9 mouse cellular contexts compared by ENCODE assay signal in the genomic region with DNA sequence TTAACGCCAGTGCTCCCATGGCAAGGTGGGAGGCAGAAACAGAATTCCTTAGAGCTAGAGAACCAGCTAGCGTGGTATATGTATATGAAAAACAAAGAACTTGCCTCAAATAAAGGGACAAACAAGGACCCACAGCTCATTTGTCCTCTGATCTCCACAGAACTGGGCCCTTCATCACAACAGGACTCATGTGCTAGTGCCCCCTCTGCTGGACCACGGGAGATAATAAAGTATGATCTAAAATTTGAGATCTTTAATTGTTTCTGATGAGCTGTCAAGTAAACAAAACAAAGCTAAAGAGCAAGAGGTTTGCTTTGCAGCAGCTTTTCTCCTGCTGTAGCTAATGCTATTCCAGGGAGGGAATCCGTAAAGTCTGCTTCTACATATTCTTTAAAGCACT. TPM values are rescaled to one million over a fixed set of nuclear protein-coding genes. Genes with fewer than 3 reads are reported as not detected.
DNase-seq lines count a peak whose midpoint lies in the region; ATAC-seq and TF ChIP-seq lines count a peak whose summit lies in the region.
"Had no signal": no experiment of that assay in that cellular context is flagged by ENCODE, and none has a peak within 500 bp of the region (broad histone marks: within the 10 kb centered on the region; RNA-seq: fewer than 3 reads in every experiment).

No protein-coding gene starts in this region.

- no peak for TF ChIP-seq EP300 in ES-Bruce4 (IDR thresholded peaks at IDR 0.05; ENCODE audit: insufficient read depth, low read depth, low read length)

- H3K9me3 ChIP-seq in kidney, embryonic 14.5 days (ENCODE audit: control insufficient read depth, low read length) = no peaks in the 10 kb centered on the region
- H3K9me3 ChIP-seq in ES-Bruce4 (replicated peaks; ENCODE audit: control insufficient read depth, insufficient read depth, low read length, poor library complexity, severe bottlenecking) = no peaks in the 10 kb centered on the region
- H3K9me3 ChIP-seq in lung, embryonic 16.5 days (ENCODE audit: control insufficient read depth, low read length) = no peaks in the 10 kb centered on the region
- no peaks in the 10 kb centered on the region for H3K9me3 ChIP-seq in neural tube, embryonic 15.5 days (replicated peaks)

- no peaks in the 10 kb centered on the region for H3K4me1 ChIP-seq in cerebellum, adult 2 months (ENCODE audit: control insufficient read depth, insufficient read depth, low read length)
- no peaks in the 10 kb centered on the region for H3K4me1 ChIP-seq in kidney, embryonic 14.5 days (ENCODE audit: control insufficient read depth, insufficient read depth, low read length)
- H3K4me1 ChIP-seq in ES-Bruce4 (ENCODE audit: control insufficient read depth, insufficient read depth, low read length) = no peaks in the 10 kb centered on the region
- peaks cover 4% of the 10 kb centered on the region; the same call in 1 of the 2 replicates for H3K4me1 ChIP-seq in lung, embryonic 16.5 days (replicated peaks; ENCODE audit: control insufficient read depth, insufficient read depth, low read length)
- H3K4me1 ChIP-seq in neural tube, embryonic 15.5 days = no peaks in the 10 kb centered on the region

- no peak overlapping the region for H3K27ac ChIP-seq in cerebellum, adult 2 months (ENCODE audit: insufficient read depth, low read length)
- no peak overlapping the region for H3K27ac ChIP-seq in kidney, embryonic 14.5 days (ENCODE audit: low read depth, low read length)
- no peak overlapping the region for H3K27ac ChIP-seq in ES-Bruce4 (ENCODE audit: insufficient read depth, low read length)
- H3K27ac ChIP-seq in lung, embryonic 16.5 days (ENCODE audit: low read length) = no peak overlapping the region
- no peak overlapping the region for H3K27ac ChIP-seq in neural tube, embryonic 15.5 days (replicated peaks)

- TF ChIP-seq POLR2A in cerebellum, adult 2 months (IDR thresholded peaks at IDR 0.05; ENCODE audit: borderline replicate concordance, insufficient read depth, low read length) = no peak
- TF ChIP-seq POLR2A in ES-Bruce4 (IDR thresholded peaks at IDR 0.05; ENCODE audit: insufficient read depth, low read length) = no peak

- peak; percentile 26; the same call in 1 of the 2 replicates for TF ChIP-seq CTCF in cerebellum, adult 2 months (IDR thresholded peaks at IDR 0.05; ENCODE audit: borderline replicate concordance, insufficient read depth, low read depth, low read length)
- peak; percentile 18 for TF ChIP-seq CTCF in ES-Bruce4 (IDR thresholded peaks at IDR 0.05; ENCODE audit: low read depth, low read length)

- no peak overlapping the region for H3K4me2 ChIP-seq in kidney, embryonic 14.5 days (replicated peaks; ENCODE audit: low read depth, low read length)
- no peak overlapping the region for H3K4me2 ChIP-seq in lung, embryonic 16.5 days (ENCODE audit: low read depth, low read length)
- H3K4me2 ChIP-seq in neural tube, embryonic 15.5 days = no peak overlapping the region

- H3K9ac ChIP-seq in kidney, embryonic 14.5 days (ENCODE audit: low read depth, low read length) = no peak overlapping the region
- H3K9ac ChIP-seq in ES-Bruce4 (ENCODE audit: low read depth, poor library complexity, severe bottlenecking) = no peak overlapping the region
- H3K9ac ChIP-seq in lung, embryonic 16.5 days (ENCODE audit: low read length) = no peak overlapping the region
- no peak overlapping the region for H3K9ac ChIP-seq in neural tube, embryonic 15.5 days (replicated peaks)

- H3K36me3 ChIP-seq in kidney, embryonic 14.5 days (ENCODE audit: control insufficient read depth, insufficient read depth, low read length) = peaks cover 40% of the 10 kb centered on the region
- peaks cover 23% of the 10 kb centered on the region for H3K36me3 ChIP-seq in ES-Bruce4 (ENCODE audit: control insufficient read depth, insufficient read depth, low read length, poor library complexity, severe bottlenecking)
- peaks cover 12% of the 10 kb centered on the region; the same call in 1 of the 2 replicates for H3K36me3 ChIP-seq in lung, embryonic 16.5 days (ENCODE audit: control insufficient read depth, insufficient read depth, low read length)
- peaks cover 23% of the 10 kb centered on the region for H3K36me3 ChIP-seq in neural tube, embryonic 15.5 days

- WGBS in cerebellum, adult 2 months = 66% methylated on average over 4 of the region's 4 CpGs
- 78% methylated on average over 4 of the region's 4 CpGs for WGBS in kidney, embryonic 14.5 days
- WGBS in lung, embryonic 16.5 days = 51% methylated on average over 4 of the region's 4 CpGs
- WGBS in neural tube, embryonic 15.5 days = 85% methylated on average over 4 of the region's 4 CpGs

- no peak for ATAC-seq in kidney, embryonic 14.5 days (ENCODE audit: low FRiP score, low TSS enrichment)
- ATAC-seq in lung, embryonic 16.5 days (ENCODE audit: low read depth) = peak; percentile 23; the same call in 1 of the 2 replicates
- ATAC-seq in neural tube, embryonic 15.5 days (ENCODE audit: low FRiP score) = no peak

- no peak overlapping the region for H3K4me3 ChIP-seq in cerebellum, adult 2 months (replicated peaks; ENCODE audit: insufficient read depth, low read depth, low read length)
- no peak overlapping the region for H3K4me3 ChIP-seq in kidney, embryonic 14.5 days (ENCODE audit: low read length)
- H3K4me3 ChIP-seq in ES-Bruce4 (ENCODE audit: low read depth, low read length) = no peak overlapping the region
- no peak overlapping the region for H3K4me3 ChIP-seq in lung, embryonic 16.5 days (ENCODE audit: low read length)
- H3K4me3 ChIP-seq in neural tube, embryonic 15.5 days (replicated peaks) = no peak overlapping the region

- peak in 1 of 2 experiments; percentile 14 for DNase-seq in cerebellum, adult 2 months
- no peak for DNase-seq in cerebellum, adult 9-11 months
- DNase-seq in kidney, postnatal 14 days = peak; percentile 13
- no peak for DNase-seq in cerebellum, adult 8-10 months
- DNase-seq: heart, adult 11 months had no signal

- H3K27me3 ChIP-seq in cerebellum, adult 2 months (ENCODE audit: control insufficient read depth, insufficient read depth, low read length) = no peaks in the 10 kb centered on the region
- H3K27me3 ChIP-seq in kidney, embryonic 14.5 days (ENCODE audit: control insufficient read depth, insufficient read depth, low read length) = no peaks in the 10 kb centered on the region
- no peaks in the 10 kb centered on the region for H3K27me3 ChIP-seq in ES-Bruce4 (ENCODE audit: control insufficient read depth, insufficient read depth, low read length, poor library complexity, severe bottlenecking)
- no peaks in the 10 kb centered on the region for H3K27me3 ChIP-seq in lung, embryonic 16.5 days (ENCODE audit: control insufficient read depth, insufficient read depth, low read depth, low read length)
- H3K27me3 ChIP-seq in neural tube, embryonic 15.5 days (replicated peaks) = no peaks in the 10 kb centered on the region

RNA-seq across cellular contexts. Expression of gene Nsrp1, which starts 7.5 kb away (rescaled TPM):
- polyA plus RNA-seq in cerebellum, adult 2 months (2012; rRNA removed) = 11.1 and 11.8 TPM in 2 replicates
- 78.5 and 88.1 TPM in 2 replicates for polyA plus RNA-seq in kidney, embryonic 14.5 days (2014; fragmentation: Nextera tagmentation; extraction: Ambion mirVana)
- 28.3 and 35.4 TPM in 2 replicates for polyA plus RNA-seq in ES-Bruce4 (2011; ENCODE audit: insufficient read depth, insufficient read length, low read depth, missing spikeins)
- 66.2 and 70.3 TPM in 2 replicates for polyA plus RNA-seq in lung, embryonic 16.5 days (2015; fragmentation: Nextera tagmentation; extraction: Ambion mirVana)
- polyA plus RNA-seq in neural tube, embryonic 15.5 days (2015; fragmentation: Nextera tagmentation; extraction: Ambion mirVana) = 45.5 and 61.8 TPM in 2 replicates
